Mouse (Mus musculus) embryonic facial prominence, embryonic 15.5 days (tissue): ENCODE results near the gene Faf1. TPM values are rescaled to one million over a fixed set of nuclear protein-coding genes. Genes with fewer than 3 reads are reported as not detected.

Source experiments
- ATAC-seq: fragments of 200-750 bp; cut with Nextera tagmentation; 2 replicates; pipeline ENCODE4 v1.8.0; 2017; ENCODE audit warnings: low read depth, moderate TSS enrichment; ENCODE audit not compliant: insufficient number of reproducible peaks, low FRiP score, low TSS enrichment
- H3K27ac ChIP-seq: fragments of 300-500 bp; sonication (generic); replicated peaks from 2 replicates; pipeline ENCODE4 v1.5.1; 2015; ENCODE audit warnings: mild to moderate bottlenecking, inconsistent platforms
- H3K27me3 ChIP-seq: fragments of 300-500 bp; sonication (generic); 2 replicates; pipeline ENCODE4 v1.6.1; 2015; ENCODE audit warnings: inconsistent platforms
- H3K36me3 ChIP-seq: fragments of 300-500 bp; sonication (generic); 2 replicates; pipeline ENCODE4 v1.6.1; 2015; ENCODE audit warnings: mild to moderate bottlenecking, inconsistent platforms
- H3K4me1 ChIP-seq: fragments of 300-500 bp; sonication (generic); 2 replicates; pipeline ENCODE4 v1.6.1; 2015; ENCODE audit warnings: inconsistent platforms
- H3K4me2 ChIP-seq: fragments of 300-500 bp; sonication (generic); replicated peaks from 2 replicates; pipeline ENCODE4 v1.6.1; 2015; ENCODE audit warnings: mild to moderate bottlenecking, inconsistent platforms
- H3K4me3 ChIP-seq: fragments of 300-500 bp; sonication (generic); replicated peaks from 2 replicates; pipeline ENCODE4 v1.5.1; 2015; ENCODE audit warnings: mild to moderate bottlenecking, inconsistent platforms
- H3K9ac ChIP-seq: fragments of 300-500 bp; sonication (generic); 2 replicates; pipeline ENCODE4 v1.6.1; 2015; ENCODE audit warnings: inconsistent platforms
- H3K9me3 ChIP-seq: fragments of 300-500 bp; sonication (generic); replicated peaks from 2 replicates; pipeline ENCODE4 v1.6.1; 2016; ENCODE audit warnings: inconsistent platforms
- WGBS: fragments of 180-500 bp; shearing (Covaris S2); methylation state at CpG from one replicate; pipeline ENCODE4 v1.1.7; 2015; 5-methylcytosine and 5-hydroxymethylcytosine counted together
- polyA plus RNA-seq: library from polyadenylated mRNA; unstranded; fragments of >200 nt; fragmentation: Nextera tagmentation; extraction: Ambion mirVana; gene quantifications from 2 replicates; pipeline ENCODE4 v1.2.1, GENCODE M21; 2015

Gene Faf1
- polyA plus RNA-seq, 1 experiment from 2014 or later: 25.1 TPM

GRCm38 (mm10) chr4:109656301-109656700, 20.1 kb upstream of the Faf1 start:
- H3K27ac ChIP-seq: no peak overlapping the region
- peaks cover 51% of the 10 kb centered on the region for H3K27me3 ChIP-seq
- H3K4me3 ChIP-seq: no peak overlapping the region
- no peak overlapping the region for H3K9ac ChIP-seq
- peaks cover 14% of the 10 kb centered on the region for H3K4me1 ChIP-seq
- no peak for ATAC-seq
- WGBS: 38% methylated on average over 4 of the region's 4 CpGs
- no peak overlapping the region for H3K4me2 ChIP-seq
- H3K9me3 ChIP-seq: no peaks in the 10 kb centered on the region
- no peaks in the 10 kb centered on the region for H3K36me3 ChIP-seq

- Histone ChIP-seq H3K27ac (no peak overlapping the region), H3K27me3 (peaks cover 56% of the 10 kb centered on the region), H3K9ac (peak overlapping the region; percentile 23), H3K36me3 (no peaks in the 10 kb centered on the region), H3K4me2 (peak overlapping the region; percentile 93), H3K4me3 (peak overlapping the region; percentile 46), H3K9me3 (no peaks in the 10 kb centered on the region), H3K4me1 (peaks cover 14% of the 10 kb centered on the region)
- peak; percentile 65; the same call in 1 of the 2 replicates for ATAC-seq
- 1% methylated on average over 52 of the region's 53 CpGs for WGBS
These were observed 19.2 kb upstream of the Faf1 start for GRCm38 (mm10) chr4:109657021-109657850.

DNA sequence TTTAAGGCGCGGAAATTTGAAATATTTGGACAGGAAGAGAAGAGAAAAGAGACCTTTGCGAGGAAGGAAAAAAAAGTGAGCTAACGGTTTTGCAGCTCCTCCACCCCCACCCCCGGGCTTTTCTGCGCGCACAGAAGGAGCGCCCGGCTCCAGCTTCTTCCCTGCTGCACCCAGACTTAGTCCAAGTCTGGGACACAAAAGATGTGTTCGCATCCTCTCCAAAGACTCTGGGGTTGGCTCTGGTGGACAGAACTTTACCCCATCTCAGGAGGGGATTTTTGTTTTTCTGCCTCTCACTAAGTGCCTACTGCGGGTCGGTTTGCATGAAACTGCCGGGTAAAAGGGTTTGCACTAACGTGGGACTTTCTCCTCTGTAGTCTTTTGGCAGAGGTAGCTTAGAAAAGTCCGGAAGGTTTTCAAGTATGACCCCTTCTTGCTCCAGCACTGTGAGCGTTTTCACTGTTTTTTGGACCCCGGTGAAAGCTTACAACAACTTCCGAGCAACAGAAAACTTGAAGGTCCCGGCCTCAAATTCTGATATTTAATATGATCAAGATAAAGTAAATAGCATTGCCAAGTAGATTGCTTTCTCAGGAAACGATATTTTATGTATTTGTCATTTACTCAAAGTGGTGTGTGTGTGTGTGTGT, 18.4 kb upstream of the Faf1 start:
- no peak for ATAC-seq
- Histone ChIP-seq H3K36me3 (no peaks in the 10 kb centered on the region), H3K4me2 (peak overlapping the region; percentile 93), H3K4me3 (peak overlapping the region; percentile 46), H3K9me3 (no peaks in the 10 kb centered on the region), H3K27me3 (peaks cover 59% of the 10 kb centered on the region), H3K4me1 (peaks cover 14% of the 10 kb centered on the region), H3K9ac (no peak overlapping the region), H3K27ac (no peak overlapping the region)
- 6% methylated on average over 20 of the region's 20 CpGs for WGBS

- 27% methylated on average over 8 of the region's 8 CpGs for WGBS
These were observed 17.6 kb upstream of the Faf1 start for GRCm38 (mm10) chr4:109658826-109659225.

GRCm38 (mm10) chr4:109659571-109659970, 16.8 kb upstream of the Faf1 start:
- ATAC-seq: no peak
- 54% methylated on average over 2 of the region's 2 CpGs for WGBS
- peaks cover 64% of the 10 kb centered on the region for H3K27me3 ChIP-seq

More at GRCm38 (mm10) chr4:109658826-109659225, 17.6 kb upstream of the Faf1 start:
- no peak overlapping the region for H3K4me2 ChIP-seq
- H3K36me3 ChIP-seq: no peaks in the 10 kb centered on the region
- H3K9ac ChIP-seq: no peak overlapping the region
- ATAC-seq: no peak
- peaks cover 59% of the 10 kb centered on the region for H3K27me3 ChIP-seq
- no peaks in the 10 kb centered on the region for H3K9me3 ChIP-seq
- H3K4me3 ChIP-seq: no peak overlapping the region
- no peak overlapping the region for H3K27ac ChIP-seq
- H3K4me1 ChIP-seq: peaks cover 14% of the 10 kb centered on the region

DNA sequence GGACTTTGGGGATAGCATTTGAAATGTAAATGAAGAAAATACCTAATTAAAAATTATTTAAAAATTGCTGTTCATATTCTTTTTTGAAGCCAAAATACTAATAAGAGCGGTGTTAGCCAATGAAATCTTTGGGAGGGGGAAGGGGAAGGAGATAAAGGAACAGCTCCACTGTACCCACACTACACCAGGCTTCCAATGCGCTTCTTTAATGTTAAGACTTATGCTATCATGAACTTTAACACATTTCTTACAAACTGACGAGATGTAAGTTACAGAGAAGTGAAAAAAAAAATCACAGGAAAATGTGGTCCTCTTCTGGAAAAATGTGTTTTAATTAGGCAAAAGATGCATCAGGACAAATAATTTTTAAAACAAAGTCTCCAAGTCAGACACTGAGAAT, 15.8 kb upstream of the Faf1 start:
- no peak overlapping the region for H3K9ac ChIP-seq
- 58% methylated on average over 3 of the region's 3 CpGs for WGBS
- peaks cover 58% of the 10 kb centered on the region for H3K27me3 ChIP-seq
- no peaks in the 10 kb centered on the region for H3K36me3 ChIP-seq
- no peak overlapping the region for H3K4me3 ChIP-seq
- peaks cover 22% of the 10 kb centered on the region for H3K4me1 ChIP-seq
- no peak overlapping the region for H3K4me2 ChIP-seq
- no peak for ATAC-seq
- no peaks in the 10 kb centered on the region for H3K9me3 ChIP-seq
- H3K27ac ChIP-seq: no peak overlapping the region

More at GRCm38 (mm10) chr4:109659571-109659970, 16.8 kb upstream of the Faf1 start:
- Histone ChIP-seq H3K4me1 (peaks cover 16% of the 10 kb centered on the region), H3K4me3 (no peak overlapping the region), H3K4me2 (no peak overlapping the region), H3K27ac (no peak overlapping the region), H3K9me3 (no peaks in the 10 kb centered on the region), H3K9ac (no peak overlapping the region), H3K36me3 (no peaks in the 10 kb centered on the region)

GRCm38 (mm10) chr4:109661183-109661582, 15.2 kb upstream of the Faf1 start:
- Histone ChIP-seq H3K4me2 (no peak overlapping the region), H3K9ac (no peak overlapping the region), H3K9me3 (no peaks in the 10 kb centered on the region), H3K27ac (no peak overlapping the region), H3K36me3 (no peaks in the 10 kb centered on the region), H3K4me3 (no peak overlapping the region), H3K27me3 (peaks cover 56% of the 10 kb centered on the region), H3K4me1 (peaks cover 22% of the 10 kb centered on the region)
- WGBS: 48% methylated on average over 5 of the region's 5 CpGs
- ATAC-seq: no peak

- WGBS: 33% methylated on average over 5 of the region's 5 CpGs
- peaks cover 17% of the 10 kb centered on the region for H3K4me1 ChIP-seq
- no peaks in the 10 kb centered on the region for H3K36me3 ChIP-seq
- peaks cover 45% of the 10 kb centered on the region for H3K27me3 ChIP-seq
- H3K27ac ChIP-seq: no peak overlapping the region
- ATAC-seq: no peak
- H3K9ac ChIP-seq: no peak overlapping the region
- no peak overlapping the region for H3K4me3 ChIP-seq
- H3K9me3 ChIP-seq: no peaks in the 10 kb centered on the region
- H3K4me2 ChIP-seq: no peak overlapping the region
These were observed 14.1 kb upstream of the Faf1 start for GRCm38 (mm10) chr4:109662271-109662670.

- 13% methylated on average over 5 of the region's 5 CpGs for WGBS
- Histone ChIP-seq H3K27me3 (peaks cover 29% of the 10 kb centered on the region), H3K36me3 (no peaks in the 10 kb centered on the region), H3K9ac (no peak overlapping the region), H3K4me3 (peak overlapping the region; percentile 81), H3K27ac (no peak overlapping the region), H3K4me1 (0 out of 2 replicates have a peak, but pooled peaks cover 13% of the 10 kb centered on the region), H3K4me2 (peak overlapping the region; percentile 96), H3K9me3 (no peaks in the 10 kb centered on the region)
- no peak for ATAC-seq
These were observed 12.3 kb upstream of the Faf1 start for GRCm38 (mm10) chr4:109664091-109664490.

- 0 out of 2 replicates have a peak, but pooled peaks cover 13% of the 10 kb centered on the region for H3K4me1 ChIP-seq
- under 1% methylated on average over 49 of the region's 49 CpGs for WGBS
- H3K9me3 ChIP-seq: no peaks in the 10 kb centered on the region
- peak overlapping the region; percentile 97 for H3K27ac ChIP-seq
- H3K27me3 ChIP-seq: peaks cover 20% of the 10 kb centered on the region
- H3K36me3 ChIP-seq: no peaks in the 10 kb centered on the region
- H3K4me3 ChIP-seq: peak overlapping the region; percentile 81
- H3K4me2 ChIP-seq: peak overlapping the region; percentile 96
- H3K9ac ChIP-seq: peak overlapping the region; percentile 73
- 0 out of 2 replicates have a peak, but pooled peaks have one; percentile 49 for ATAC-seq
These were observed 11.0 kb upstream of the Faf1 start for GRCm38 (mm10) chr4:109665101-109665981.
